Comparison of ENCODE assay signal across 29 mouse cellular contexts in the genomic region with DNA sequence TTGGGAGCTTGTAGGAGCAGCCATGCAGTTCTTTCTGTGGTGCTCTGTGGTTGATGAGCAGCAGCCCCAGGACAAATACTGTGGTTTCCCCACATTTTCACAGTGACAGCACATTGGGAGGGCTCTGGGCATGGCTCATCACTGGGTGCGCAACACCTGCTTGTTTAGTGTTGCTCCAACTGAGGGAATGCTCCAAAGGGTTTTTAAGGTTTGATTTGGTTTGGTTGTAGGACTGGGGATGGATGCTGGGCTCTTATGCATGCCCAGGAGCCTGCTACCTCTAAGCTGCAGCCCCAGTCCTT. TPM values are rescaled to one million over a fixed set of nuclear protein-coding genes. Genes with fewer than 3 reads are reported as not detected.
DNase-seq lines count a peak whose midpoint lies in the region; ATAC-seq lines count a peak whose summit lies in the region.
"Had no signal": no experiment of that assay in that cellular context is flagged by ENCODE, and none has a peak within 500 bp of the region (broad histone marks: within the 10 kb centered on the region; RNA-seq: fewer than 3 reads in every experiment).

No protein-coding gene starts in this region.

- H3K36me3 ChIP-seq in embryonic facial prominence, embryonic 14.5 days (ENCODE audit: control insufficient read depth, insufficient read depth, low read length), result peaks cover 16% of the 10 kb centered on the region; the same call in 1 of the 2 replicates
- peaks cover 47% of the 10 kb centered on the region for H3K36me3 ChIP-seq in embryonic facial prominence, embryonic 10.5 days (replicated peaks)
- peaks cover 1% of the 10 kb centered on the region; the same call in 1 of the 2 replicates for H3K36me3 ChIP-seq in limb, embryonic 15.5 days
- peaks cover 37% of the 10 kb centered on the region for H3K36me3 ChIP-seq in limb, embryonic 10.5 days
- H3K36me3 ChIP-seq: midbrain, embryonic 15.5 days had no signal

- no peak for ATAC-seq in embryonic facial prominence, embryonic 14.5 days (ENCODE audit: low read depth)
- no peak for ATAC-seq in limb, embryonic 15.5 days (ENCODE audit: insufficient number of reproducible peaks, low FRiP score, low TSS enrichment, low read depth)
- ATAC-seq: activated CD4-positive, CD25-positive, alpha-beta regulatory T cell, adult 4 months; forebrain, embryonic 16.5 days; inflammation-experienced regulatory T-cells, adult 6 months; midbrain, embryonic 15.5 days had no signal

- WGBS in embryonic facial prominence, embryonic 14.5 days, result 83% methylated on average over 1 of the region's 1 CpGs
- WGBS in embryonic facial prominence, embryonic 10.5 days, result 95% methylated on average over 1 of the region's 1 CpGs
- 88% methylated on average over 1 of the region's 1 CpGs for WGBS in limb, embryonic 15.5 days
- WGBS in limb, embryonic 10.5 days, result 91% methylated on average over 1 of the region's 1 CpGs

- no peak overlapping the region for H3K27ac ChIP-seq in embryonic facial prominence, embryonic 14.5 days (replicated peaks; ENCODE audit: low read depth, low read length)
- no peak overlapping the region for H3K27ac ChIP-seq in embryonic facial prominence, embryonic 10.5 days (replicated peaks)
- H3K27ac ChIP-seq in limb, embryonic 15.5 days, result peak overlapping the region; percentile 59
- no peak overlapping the region for H3K27ac ChIP-seq in limb, embryonic 10.5 days
- H3K27ac ChIP-seq: embryonic facial prominence, embryonic 12.5 days; hindbrain, embryonic 14.5 days; layer of hippocampus, adult 2 months; liver, embryonic 14.5 days; midbrain, embryonic 10.5 days; midbrain, embryonic 15.5 days had no signal

- no peaks in the 10 kb centered on the region; the same call in 1 of the 2 replicates for H3K4me1 ChIP-seq in embryonic facial prominence, embryonic 14.5 days (ENCODE audit: control insufficient read depth, insufficient read depth, low read length)
- H3K4me1 ChIP-seq in embryonic facial prominence, embryonic 10.5 days, result no peaks in the 10 kb centered on the region
- 0 out of 2 replicates have a peak, but pooled peaks cover 6% of the 10 kb centered on the region for H3K4me1 ChIP-seq in limb, embryonic 15.5 days
- H3K4me1 ChIP-seq in limb, embryonic 10.5 days, result no peaks in the 10 kb centered on the region
- H3K4me1 ChIP-seq: embryonic facial prominence, embryonic 12.5 days; midbrain, embryonic 10.5 days; midbrain, embryonic 15.5 days had no signal

- peak; percentile 5 for DNase-seq in embryonic facial prominence, embryonic 14.5 days (ENCODE audit: low spot score)
- DNase-seq in embryonic facial prominence, embryonic 10.5 days (ENCODE audit: low spot score), result no peak
- no peak for DNase-seq in limb, embryonic 10.5 days (ENCODE audit: low spot score)
- DNase-seq in natural killer cell, adult 2 months (ENCODE audit: low spot score in 2 of 2), result peak; percentile 25 to 37
- DNase-seq in left cerebral cortex, postnatal 4 days, result no peak
- DNase-seq in gastrocnemius, postnatal 25 days, result no peak
- DNase-seq in embryo, embryonic 10 days (ENCODE audit: low spot score), result no peak
- DNase-seq: cerebellum, adult 2 months; cerebellum, postnatal 25 days; gastrocnemius, postnatal 14 days; heart, adult 18-20 months; heart, postnatal 4 days; liver; right cerebral cortex, postnatal 25 days had no signal

- no peak overlapping the region for H3K4me3 ChIP-seq in embryonic facial prominence, embryonic 14.5 days (ENCODE audit: low read depth, low read length)
- no peak overlapping the region for H3K4me3 ChIP-seq in embryonic facial prominence, embryonic 10.5 days
- no peak overlapping the region for H3K4me3 ChIP-seq in limb, embryonic 15.5 days
- H3K4me3 ChIP-seq in limb, embryonic 10.5 days, result no peak overlapping the region
- H3K4me3 ChIP-seq: embryonic facial prominence, embryonic 12.5 days; erythroblast, embryonic 14.5 days; layer of hippocampus, adult 2 months; midbrain, embryonic 10.5 days; midbrain, embryonic 15.5 days had no signal

- no peak overlapping the region for H3K4me2 ChIP-seq in embryonic facial prominence, embryonic 14.5 days (ENCODE audit: low read depth, low read length)
- H3K4me2 ChIP-seq in limb, embryonic 15.5 days, result no peak overlapping the region
- H3K4me2 ChIP-seq: embryonic facial prominence, embryonic 12.5 days; heart, embryonic 11.5 days; hindbrain, embryonic 14.5 days; lung, embryonic 14.5 days; midbrain, embryonic 15.5 days had no signal

- intact Hi-C loops in left cerebral cortex, postnatal 4 days (cut with DNase I), result no loop called here

- H3K27me3 ChIP-seq in embryonic facial prominence, embryonic 14.5 days (replicated peaks; ENCODE audit: control insufficient read depth, insufficient read depth, low read length), result no peaks in the 10 kb centered on the region
- no peaks in the 10 kb centered on the region for H3K27me3 ChIP-seq in embryonic facial prominence, embryonic 10.5 days (replicated peaks; ENCODE audit: low read depth, poor library complexity, severe bottlenecking)
- no peaks in the 10 kb centered on the region for H3K27me3 ChIP-seq in limb, embryonic 15.5 days
- H3K27me3 ChIP-seq in limb, embryonic 10.5 days (ENCODE audit: low read depth, poor library complexity, severe bottlenecking), result no peaks in the 10 kb centered on the region
- H3K27me3 ChIP-seq: embryonic facial prominence, embryonic 12.5 days; midbrain, embryonic 15.5 days had no signal

- H3K9ac ChIP-seq in embryonic facial prominence, embryonic 14.5 days (ENCODE audit: low read depth, low read length), result no peak overlapping the region
- H3K9ac ChIP-seq in limb, embryonic 15.5 days, result no peak overlapping the region
- H3K9ac ChIP-seq: embryonic facial prominence, embryonic 12.5 days; hindbrain, embryonic 14.5 days; liver, embryonic 14.5 days; lung, embryonic 14.5 days; midbrain, embryonic 15.5 days had no signal

- H3K9me3 ChIP-seq in embryonic facial prominence, embryonic 14.5 days (ENCODE audit: control insufficient read depth, low read length), result no peaks in the 10 kb centered on the region
- H3K9me3 ChIP-seq in embryonic facial prominence, embryonic 10.5 days, result no peaks in the 10 kb centered on the region
- H3K9me3 ChIP-seq in limb, embryonic 15.5 days, result no peaks in the 10 kb centered on the region
- H3K9me3 ChIP-seq in limb, embryonic 10.5 days (replicated peaks), result no peaks in the 10 kb centered on the region
- H3K9me3 ChIP-seq: embryonic facial prominence, embryonic 12.5 days; midbrain, embryonic 10.5 days; midbrain, embryonic 15.5 days had no signal

RNA-seq across cellular contexts. Expression of a gene that starts 39.8 kb away (rescaled TPM):
- polyA plus RNA-seq in embryonic facial prominence, embryonic 14.5 days (2014; fragmentation: Nextera tagmentation; extraction: Ambion mirVana), result 19.3 and 23.3 TPM in 2 replicates
- 41.8 and 43.4 TPM in 2 replicates for polyA plus RNA-seq in embryonic facial prominence, embryonic 10.5 days (2016; fragmentation: Nextera tagmentation; extraction: Ambion mirVana)
- 20.1 and 21.3 TPM in 2 replicates for polyA plus RNA-seq in limb, embryonic 15.5 days (2015; fragmentation: Nextera tagmentation; extraction: Ambion mirVana)
- 39.7 and 46.9 TPM in 2 replicates for polyA plus RNA-seq in limb, embryonic 10.5 days (2016; fragmentation: Nextera tagmentation; extraction: Ambion mirVana)
- total RNA-seq in left cerebral cortex, postnatal 4 days (2021), result 10 to 100 TPM; 21.1 to 21.5 TPM
- total RNA-seq in gastrocnemius, postnatal 25 days (2021), result 1 to 10 TPM; 6.3 to 7.4 TPM

RNA-seq across cellular contexts. Expression of a gene that starts 58.9 kb away (rescaled TPM):
- 2.7 and 3.9 TPM in 2 replicates for polyA plus RNA-seq in embryonic facial prominence, embryonic 14.5 days (2014; fragmentation: Nextera tagmentation; extraction: Ambion mirVana)
- polyA plus RNA-seq in embryonic facial prominence, embryonic 10.5 days (2016; fragmentation: Nextera tagmentation; extraction: Ambion mirVana), result 0.52 and 0.62 TPM in 2 replicates
- 0.63 and 2.2 TPM in 2 replicates for polyA plus RNA-seq in limb, embryonic 15.5 days (2015; fragmentation: Nextera tagmentation; extraction: Ambion mirVana)
- polyA plus RNA-seq in limb, embryonic 10.5 days (2016; fragmentation: Nextera tagmentation; extraction: Ambion mirVana), result 0.36 and 0.49 TPM in 2 replicates
- 1 to 10 TPM; 1.6 to 2.5 TPM for total RNA-seq in left cerebral cortex, postnatal 4 days (2021)
- under 1 TPM in 1 of 2 experiments, not detected in 1; 0.21 TPM for total RNA-seq in gastrocnemius, postnatal 25 days (2021)
- total RNA-seq: gastrocnemius, postnatal 14 days; heart, postnatal 4 days; megakaryocyte progenitor cell, adult 5-6 weeks; neutrophil, adult 5-6 weeks had no signal
- polyA plus RNA-seq: erythroblast, embryonic 14.5 days had no signal

Comparison
In these comparisons a context has a peak if more than half of its experiments do, and no peak if none do; other contexts are left out.
1. DNase-seq: peak in embryonic facial prominence, embryonic 14.5 days (single experiment) and natural killer cell, adult 2 months (2 of 2); none in embryonic facial prominence, embryonic 10.5 days (single experiment), limb, embryonic 10.5 days (single experiment), left cerebral cortex, postnatal 4 days (single experiment), gastrocnemius, postnatal 25 days (single experiment) and embryo, embryonic 10 days (single experiment).